Mouse (Mus musculus): ENCODE results near the gene Nynrin. TPM values are rescaled to one million over a fixed set of nuclear protein-coding genes. Genes with fewer than 3 reads are reported as not detected.

The Nynrin gene
- total and polyA plus RNA-seq, 3 experiments = 3.5 to 6.8 (median 6.2) TPM

GRCm38 (mm10) chr14:55862186-55862585, 8.4 kb downstream of the Nynrin start:
- 64% methylated on average over 6 of the region's 6 CpGs for WGBS
- no peak for DNase-seq
- intact Hi-C loops (cut with DNase I) = no loop called here
- Histone ChIP-seq H3K4me3 (no peak overlapping the region), H3K27me3 (ENCODE audit: control insufficient read depth, insufficient read depth, low read length) (no peaks in the 10 kb centered on the region), H3K79me2 (replicated peaks; ENCODE audit: control insufficient read depth, insufficient read depth, low read length) (0 out of 2 replicates have a peak, but pooled peaks cover 1% of the 10 kb centered on the region), H3K9ac (ENCODE audit: low read depth, low read length) (no peak overlapping the region), H3K27ac (no peak overlapping the region), H3K4me1 (ENCODE audit: control insufficient read depth, insufficient read depth, low read length) (peaks cover 5% of the 10 kb centered on the region), H3K36me3 (ENCODE audit: control insufficient read depth, insufficient read depth, low read length) (no peaks in the 10 kb centered on the region)
- no peak for TF ChIP-seq POLR2A (IDR thresholded peaks at IDR 0.05; ENCODE audit: insufficient read depth, low read depth, low read length)
- TF ChIP-seq CTCF (IDR thresholded peaks at IDR 0.05) = no peak
- no peak for TF ChIP-seq EP300 (IDR thresholded peaks at IDR 0.05; ENCODE audit: insufficient read depth, low read depth, low read length)

- 92% methylated on average over 10 of the region's 10 CpGs for WGBS
Measured at GRCm38 (mm10) chr14:55862970-55863369, 9.2 kb downstream of the Nynrin start.

GRCm38 (mm10) chr14:55863773-55864172, 10.0 kb downstream of the Nynrin start:
- H3K27me3 ChIP-seq (ENCODE audit: control insufficient read depth, insufficient read depth, low read length) = no peaks in the 10 kb centered on the region
- intact Hi-C loops (cut with DNase I) = loop anchor here (1.0 kb wide), 1 partner anchor 41 kb away; no protein-coding TSS in a partner anchor
- WGBS = 18% methylated on average over 7 of the region's 7 CpGs
- H3K4me3 ChIP-seq = no peak overlapping the region
- no peaks in the 10 kb centered on the region for H3K4me1 ChIP-seq (ENCODE audit: control insufficient read depth, insufficient read depth, low read length)
- no peak overlapping the region for H3K27ac ChIP-seq
- peak; percentile 79 to 81 for DNase-seq
- no peaks in the 10 kb centered on the region for H3K36me3 ChIP-seq (ENCODE audit: control insufficient read depth, insufficient read depth, low read length)
- TF ChIP-seq CTCF (IDR thresholded peaks at IDR 0.05) (peak; percentile 99), EP300 (IDR thresholded peaks at IDR 0.05; ENCODE audit: insufficient read depth, low read depth, low read length) (peak; percentile 85), POLR2A (IDR thresholded peaks at IDR 0.05; ENCODE audit: insufficient read depth, low read depth, low read length) (no peak)
- no peak overlapping the region for H3K9ac ChIP-seq (ENCODE audit: low read depth, low read length)
- H3K79me2 ChIP-seq (replicated peaks; ENCODE audit: control insufficient read depth, insufficient read depth, low read length) = 0 out of 2 replicates have a peak, but pooled peaks cover 1% of the 10 kb centered on the region

More at GRCm38 (mm10) chr14:55862970-55863369, 9.2 kb downstream of the Nynrin start:
- Histone ChIP-seq H3K4me3 (no peak overlapping the region), H3K27me3 (ENCODE audit: control insufficient read depth, insufficient read depth, low read length) (no peaks in the 10 kb centered on the region), H3K36me3 (ENCODE audit: control insufficient read depth, insufficient read depth, low read length) (no peaks in the 10 kb centered on the region), H3K27ac (no peak overlapping the region), H3K79me2 (replicated peaks; ENCODE audit: control insufficient read depth, insufficient read depth, low read length) (0 out of 2 replicates have a peak, but pooled peaks cover 1% of the 10 kb centered on the region), H3K9ac (ENCODE audit: low read depth, low read length) (no peak overlapping the region), H3K4me1 (ENCODE audit: control insufficient read depth, insufficient read depth, low read length) (peaks cover 1% of the 10 kb centered on the region; the same call in 1 of the 2 replicates)
- no peak for TF ChIP-seq EP300 (IDR thresholded peaks at IDR 0.05; ENCODE audit: insufficient read depth, low read depth, low read length)
- no peak for TF ChIP-seq CTCF (IDR thresholded peaks at IDR 0.05)
- TF ChIP-seq POLR2A (IDR thresholded peaks at IDR 0.05; ENCODE audit: insufficient read depth, low read depth, low read length) = no peak
- DNase-seq = no peak
- intact Hi-C loops (cut with DNase I) = loop anchor here (1.0 kb wide), 1 partner anchor 41 kb away; no protein-coding TSS in a partner anchor

DNA sequence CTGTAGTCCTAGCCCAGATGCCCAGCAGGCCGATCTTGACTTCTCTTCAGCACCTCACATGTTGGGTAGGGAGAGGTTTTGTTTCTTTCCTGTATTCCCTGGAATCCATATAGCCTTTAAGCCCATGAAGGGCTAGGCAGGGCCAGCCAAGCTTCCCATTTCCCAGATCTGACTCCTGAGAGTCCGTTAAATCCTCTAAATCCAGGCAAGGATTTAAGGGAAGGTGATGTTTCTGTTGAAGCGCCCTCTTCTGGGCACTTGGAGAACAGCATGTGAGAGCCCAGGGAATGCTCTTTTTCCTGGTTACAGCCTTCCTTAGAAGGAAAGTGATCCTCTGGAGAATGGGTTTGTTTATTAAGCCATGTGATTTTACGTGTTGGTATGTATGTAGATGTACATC, 13.2 kb downstream of the Nynrin start:
- intact Hi-C loops (cut with DNase I) = loop anchor here (2.0 kb wide), 1 partner anchor 86 kb away; no protein-coding TSS in a partner anchor
- 34% methylated on average over 4 of the region's 4 CpGs for WGBS
- DNase-seq = peak in 1 of 2 experiments; percentile 76
- H3K36me3 ChIP-seq (ENCODE audit: control insufficient read depth, insufficient read depth, low read length) = no peaks in the 10 kb centered on the region
- H3K27ac ChIP-seq = no peak overlapping the region
- H3K9ac ChIP-seq (ENCODE audit: low read depth, low read length) = no peak overlapping the region
- H3K4me3 ChIP-seq = no peak overlapping the region
- H3K4me1 ChIP-seq (ENCODE audit: control insufficient read depth, insufficient read depth, low read length) = no peaks in the 10 kb centered on the region
- TF ChIP-seq CTCF (IDR thresholded peaks at IDR 0.05) (peak; percentile 97), POLR2A (IDR thresholded peaks at IDR 0.05; ENCODE audit: insufficient read depth, low read depth, low read length) (no peak)
- no peaks in the 10 kb centered on the region for H3K27me3 ChIP-seq (ENCODE audit: control insufficient read depth, insufficient read depth, low read length)
- H3K79me2 ChIP-seq (replicated peaks; ENCODE audit: control insufficient read depth, insufficient read depth, low read length) = no peaks in the 10 kb centered on the region

- intact Hi-C loops (cut with DNase I) = no loop called here
- TF ChIP-seq POLR2A (IDR thresholded peaks at IDR 0.05; ENCODE audit: insufficient read depth, low read depth, low read length) (no peak), CTCF (IDR thresholded peaks at IDR 0.05) (no peak), EP300 (IDR thresholded peaks at IDR 0.05; ENCODE audit: insufficient read depth, low read depth, low read length) (no peak)
- H3K27me3 ChIP-seq (ENCODE audit: control insufficient read depth, insufficient read depth, low read length) = no peaks in the 10 kb centered on the region
Measured at GRCm38 (mm10) chr14:55868230-55869026, 14.6 kb downstream of the Nynrin start.

DNA sequence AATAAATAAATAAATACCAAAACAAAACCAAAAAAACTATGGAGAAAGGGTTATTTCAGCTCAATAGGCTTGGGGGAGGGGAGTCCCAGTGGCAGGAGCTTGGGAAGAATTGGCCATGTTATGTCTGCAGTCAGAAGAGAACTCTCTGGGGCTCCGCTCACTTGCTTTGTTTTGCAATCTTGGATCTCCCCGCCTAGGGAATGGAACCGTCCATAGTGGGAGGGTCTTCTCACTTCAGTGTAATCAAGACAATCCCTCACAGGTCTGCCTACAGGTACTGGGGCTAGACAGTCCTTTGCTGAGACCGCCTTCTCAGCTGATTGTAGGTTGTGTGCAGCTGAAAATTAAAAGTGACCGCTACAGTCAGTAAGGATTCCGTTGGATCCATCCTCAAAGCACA, 15.7 kb downstream of the Nynrin start:
- Histone ChIP-seq H3K4me1 (ENCODE audit: control insufficient read depth, insufficient read depth, low read length) (peaks cover 5% of the 10 kb centered on the region; the same call in 1 of the 2 replicates), H3K79me2 (replicated peaks; ENCODE audit: control insufficient read depth, insufficient read depth, low read length) (no peaks in the 10 kb centered on the region), H3K27me3 (ENCODE audit: control insufficient read depth, insufficient read depth, low read length) (no peaks in the 10 kb centered on the region), H3K4me3 (no peak overlapping the region), H3K36me3 (ENCODE audit: control insufficient read depth, insufficient read depth, low read length) (no peaks in the 10 kb centered on the region), H3K27ac (no peak overlapping the region), H3K9ac (ENCODE audit: low read depth, low read length) (no peak overlapping the region)
- no peak for DNase-seq
- intact Hi-C loops (cut with DNase I) = no loop called here
- WGBS = 95% methylated on average over 6 of the region's 6 CpGs
- TF ChIP-seq EP300 (IDR thresholded peaks at IDR 0.05; ENCODE audit: insufficient read depth, low read depth, low read length) (no peak), POLR2A (IDR thresholded peaks at IDR 0.05; ENCODE audit: insufficient read depth, low read depth, low read length) (no peak), CTCF (IDR thresholded peaks at IDR 0.05) (no peak)

More at GRCm38 (mm10) chr14:55868230-55869026, 14.6 kb downstream of the Nynrin start:
- H3K4me1 ChIP-seq (ENCODE audit: control insufficient read depth, insufficient read depth, low read length) = no peaks in the 10 kb centered on the region; the same call in 1 of the 2 replicates
- no peak overlapping the region for H3K4me3 ChIP-seq
- no peaks in the 10 kb centered on the region for H3K36me3 ChIP-seq (ENCODE audit: control insufficient read depth, insufficient read depth, low read length)
- H3K9ac ChIP-seq (ENCODE audit: low read depth, low read length) = no peak overlapping the region
- WGBS = 87% methylated on average over 14 of the region's 14 CpGs
- H3K79me2 ChIP-seq (replicated peaks; ENCODE audit: control insufficient read depth, insufficient read depth, low read length) = no peaks in the 10 kb centered on the region
- H3K27ac ChIP-seq = no peak overlapping the region
- DNase-seq = no peak

Data from heart, adult 2 months (tissue).